In genomic region chr13:23585029-23585441, GRCm38 (mm10) we compare ENCODE assay signal across 8 mouse cellular contexts. TPM values are rescaled to one million over a fixed set of nuclear protein-coding genes. Genes with fewer than 3 reads are reported as not detected.
A peak's percentile ranks its signal among the peaks of the same experiment; 100 is the strongest.
DNase-seq lines count a peak whose midpoint lies in the region; TF ChIP-seq lines count a peak whose summit lies in the region.

No protein-coding gene starts in this region.

- peak overlapping the region; percentile 80 for H3K9ac ChIP-seq in MEL (ENCODE audit: control insufficient read depth, low read depth, low read length, poor library complexity, severe bottlenecking)

- intact Hi-C loops in gastrocnemius, adult 2 months (cut with DNase I): loop anchor here (5.0 kb wide), 1 partner anchor 1543 kb away; the partner anchor contains the start of genes Hist1h2ag, Hist1h2bj and Hist1h4i
- intact Hi-C loops in left cerebral cortex, postnatal 36 days (cut with DNase I): loop anchor here (1.0 to 5.0 kb wide), 3 partner anchors 37 to 112 kb away; partner anchors contain the start of genes Hist1h1e, Hist1h2ac, Hist1h2bc and Hist1h2be

- peak overlapping the region; percentile 51 to 60 for H3K4me3 ChIP-seq in MEL (ENCODE audit: control insufficient read depth in 1 of 2, insufficient read depth in 1 of 2, low read depth in 2 of 2, low read length in 2 of 2)
- peak overlapping the region; percentile 85 for H3K4me3 ChIP-seq in gastrocnemius, adult 2 months

- peak; percentile 91 for DNase-seq in MEL (ENCODE audit: low read depth, low spot score)
- peak; percentile 58 to 67 for DNase-seq in cerebellum, postnatal 25 days
- DNase-seq in gastrocnemius, adult 2 months: peak; percentile 70
- DNase-seq in induced T-regulatory cell, adult 2 months (ENCODE audit: low read depth): peak; percentile 91
- DNase-seq in left cerebral cortex, postnatal 36 days (ENCODE audit: low spot score in 2 of 2): peak; percentile 76 to 77
- DNase-seq in mesoderm, embryonic 11.5 days (ENCODE audit: low read depth, low spot score): peak; percentile 73
- DNase-seq in right cerebral cortex, postnatal 4 days: peak; percentile 66
- peak; percentile 60 to 71 for DNase-seq in urinary bladder, postnatal 4 days (ENCODE audit: low spot score in 2 of 2)

- peak overlapping the region; percentile 98 for H3K27ac ChIP-seq in MEL (ENCODE audit: control insufficient read depth, low read depth, low read length)
- H3K27ac ChIP-seq in gastrocnemius, adult 2 months: peak overlapping the region; percentile 95

- no peak for TF ChIP-seq CTCF in MEL (IDR thresholded peaks at IDR 0.05 in 2 of 3, conservative IDR thresholded peaks at IDR 0.05 in 1 of 3; ENCODE audit: control insufficient read depth in 1 of 3, insufficient read depth in 1 of 3, low read depth in 2 of 3, low read length in 3 of 3, poor library complexity in 1 of 3, severe bottlenecking in 1 of 3)
- TF ChIP-seq CTCF in gastrocnemius, adult 2 months (IDR thresholded peaks at IDR 0.05): no peak

- peaks cover 0 to 37% of the 10 kb centered on the region in 2 experiments; a peak in 2 of 4 replicates for H3K36me3 ChIP-seq in MEL (ENCODE audit: control insufficient read depth in 1 of 2, insufficient read depth in 2 of 2, low read length in 2 of 2)

- no peak for TF ChIP-seq EP300 in MEL (IDR thresholded peaks at IDR 0.05; ENCODE audit: low read depth in 1 of 2, low read length in 2 of 2)

- H3K9me3 ChIP-seq in MEL (replicated peaks; ENCODE audit: insufficient read depth, low read length): no peaks in the 10 kb centered on the region

- no peak for TF ChIP-seq RAD21 in MEL (IDR thresholded peaks at IDR 0.05; ENCODE audit: low read depth, low read length)

- TF ChIP-seq POLR2A in MEL (IDR thresholded peaks at IDR 0.05; ENCODE audit: control insufficient read depth in 1 of 2, insufficient read depth in 1 of 2, low read depth in 1 of 2, low read length in 2 of 2, poor library complexity in 1 of 2): peak in 1 of 2 experiments; percentile 79; a peak in 3 of 4 replicates

- no peaks in the 10 kb centered on the region; the same call in 1 of the 2 replicates for H3K79me2 ChIP-seq in MEL (ENCODE audit: control insufficient read depth, insufficient read depth, low read length, poor library complexity)

- H3K27me3 ChIP-seq in MEL (ENCODE audit: control insufficient read depth in 1 of 2, insufficient read depth in 2 of 2, low read length in 2 of 2): no peaks in the 10 kb centered on the region

- peaks cover 0 to 10% of the 10 kb centered on the region in 2 experiments; a peak in 2 of 4 replicates for H3K4me1 ChIP-seq in MEL (ENCODE audit: control insufficient read depth in 1 of 2, insufficient read depth in 2 of 2, low read length in 2 of 2)

TF ChIP-seq in MEL, 35 proteins besides CTCF, POLR2A, EP300 and RAD21:
- TF ChIP-seq ELF1 (IDR thresholded peaks at IDR 0.05; ENCODE audit: low read depth, low read length) (no peak), RCOR1 (IDR thresholded peaks at IDR 0.05; ENCODE audit: low read depth, low read length) (no peak), POLR2AphosphoS5 (IDR thresholded peaks at IDR 0.05; ENCODE audit: borderline replicate concordance, low read depth, low read length) (0 out of 2 replicates have a peak, but pooled peaks have one; percentile 97), MAX (IDR thresholded peaks at IDR 0.05; ENCODE audit: low read length) (no peak)

RNA-seq across cellular contexts. Expression of gene Hist1h4d, which starts 3.6 kb away (rescaled TPM):
- total RNA-seq in MEL (2012; rRNA removed): 1,889 and 1,922 TPM in 2 replicates
- 10 to 100 TPM in 1 of 2 experiments, not detected in 1; 11.7 TPM for polyA plus RNA-seq in MEL (2012; ENCODE audit: insufficient read depth in 1 of 2, insufficient read length in 2 of 2, low read depth in 1 of 2, low replicate concordance in 2 of 2, missing spikeins in 1 of 2)
- total RNA-seq in gastrocnemius, adult 2 months (2021): 10 to 100 TPM; 31.0 to 36.0 TPM
- 100 to 1,000 TPM; 160 to 166 TPM for total RNA-seq in left cerebral cortex, postnatal 36 days (2021)

RNA-seq across cellular contexts. Expression of gene Hist1h3d, which starts 9.5 kb away (rescaled TPM):
- 150 and 212 TPM in 2 replicates for total RNA-seq in MEL (2012; rRNA removed)
- 1 to 10 TPM in 1 of 2 experiments, not detected in 1; 1.4 TPM for polyA plus RNA-seq in MEL (2012; ENCODE audit: insufficient read depth in 1 of 2, insufficient read length in 2 of 2, low read depth in 1 of 2, low replicate concordance in 2 of 2, missing spikeins in 1 of 2)
- total RNA-seq in gastrocnemius, adult 2 months (2021): 1 to 10 TPM; 2.0 to 3.0 TPM
- total RNA-seq in left cerebral cortex, postnatal 36 days (2021): 10 to 100 TPM in 1 of 2 experiments, 1 to 10 TPM in 1; 7.7 to 10.8 TPM

RNA-seq across cellular contexts. Expression of gene Hist1h2ad, which starts 10.9 kb away (rescaled TPM):
- 924 and 1,082 TPM in 2 replicates for total RNA-seq in MEL (2012; rRNA removed)
- polyA plus RNA-seq in MEL (2012; ENCODE audit: insufficient read depth in 1 of 2, insufficient read length in 2 of 2, low read depth in 1 of 2, low replicate concordance in 2 of 2, missing spikeins in 1 of 2): under 1 TPM in 1 of 2 experiments, not detected in 1; 0.14 TPM
- total RNA-seq in gastrocnemius, adult 2 months (2021): 1 to 10 TPM; 1.0 to 1.3 TPM
- total RNA-seq in left cerebral cortex, postnatal 36 days (2021): 1 to 10 TPM; 3.1 to 8.2 TPM

RNA-seq across cellular contexts. Expression of gene Hist1h2bf, which starts 11.0 kb away (rescaled TPM):
- 1,093 and 1,255 TPM in 2 replicates for total RNA-seq in MEL (2012; rRNA removed)
- polyA plus RNA-seq in MEL (2012; ENCODE audit: insufficient read depth in 1 of 2, insufficient read length in 2 of 2, low read depth in 1 of 2, low replicate concordance in 2 of 2, missing spikeins in 1 of 2): 1 to 10 TPM in 1 of 2 experiments, not detected in 1; 2.2 TPM
- 1 to 10 TPM; 3.6 to 3.8 TPM for total RNA-seq in gastrocnemius, adult 2 months (2021)
- 10 to 100 TPM; 20.6 to 28.9 TPM for total RNA-seq in left cerebral cortex, postnatal 36 days (2021)

RNA-seq across cellular contexts. Expression of gene Hist1h2bg, which starts 13.8 kb away (rescaled TPM):
- 2,580 and 3,348 TPM in 2 replicates for total RNA-seq in MEL (2012; rRNA removed)
- polyA plus RNA-seq in MEL (2012; ENCODE audit: insufficient read depth in 1 of 2, insufficient read length in 2 of 2, low read depth in 1 of 2, low replicate concordance in 2 of 2, missing spikeins in 1 of 2): 10 to 100 TPM in 1 of 2 experiments, not detected in 1; 14.7 TPM
- total RNA-seq in gastrocnemius, adult 2 months (2021): 1 to 10 TPM; 2.9 to 7.6 TPM
- 10 to 100 TPM; 86.3 to 99.7 TPM for total RNA-seq in left cerebral cortex, postnatal 36 days (2021)

Comparison
In these comparisons a context has a peak if more than half of its experiments do, and no peak if none do; other contexts are left out.
1. Peak in every context shown above with its lines: DNase-seq, H3K4me3 ChIP-seq and H3K27ac ChIP-seq.
2. RNA of gene Hist1h4d, which starts 3.6 kb away (total RNA-seq): 1,889 to 1,922 TPM in MEL; 160 to 166 TPM in left cerebral cortex, postnatal 36 days and 31.0 to 36.0 TPM in gastrocnemius, adult 2 months; every median in the first group is over 10 times any median in the second.
3. RNA of gene Hist1h3d, which starts 9.5 kb away (total RNA-seq): 150 to 212 TPM in MEL; 7.7 to 10.8 TPM in left cerebral cortex, postnatal 36 days and 2.0 to 3.0 TPM in gastrocnemius, adult 2 months; every median in the first group is over 10 times any median in the second.
4. RNA of gene Hist1h2ad, which starts 10.9 kb away (total RNA-seq): 924 to 1,082 TPM in MEL; 3.1 to 8.2 TPM in left cerebral cortex, postnatal 36 days and 1.0 to 1.3 TPM in gastrocnemius, adult 2 months; every median in the first group is over 100 times any median in the second.